Mouse (Mus musculus) G1E (cell line): ENCODE measurements around the gene Wfdc17. TPM values are rescaled to one million over a fixed set of nuclear protein-coding genes. Genes with fewer than 3 reads are reported as not detected.

Source experiments
- ATAC-seq: 2 replicates; pipeline ENCODE4 v1.8.0; 2016; ENCODE audit warnings: mild to moderate bottlenecking; ENCODE audit not compliant: insufficient number of reproducible peaks, poor library complexity, low FRiP score, severe bottlenecking; ENCODE audit errors: extremely low read depth
- DNase-seq: peaks from one replicate; pipeline ENCODE4 v3.0.0; 2012; ENCODE audit warnings: low spot score
- H3K27me3 ChIP-seq: 2 replicates; pipeline ENCODE4 v1.6.1; 2012; ENCODE audit warnings: mild to moderate bottlenecking, low read length, inconsistent platforms; ENCODE audit not compliant: insufficient read depth
- H3K36me3 ChIP-seq: replicated peaks from 2 replicates; pipeline ENCODE3; 2012; ENCODE audit warnings: mild to moderate bottlenecking, inconsistent platforms
- H3K4me1 ChIP-seq: 2 replicates; pipeline ENCODE4 v1.6.1; 2012; ENCODE audit warnings: low read depth, low read length, inconsistent platforms, mixed read lengths; ENCODE audit not compliant: insufficient read depth
- H3K4me3 ChIP-seq: 2 replicates; pipeline ENCODE4 v1.5.1; 2012; ENCODE audit warnings: low read depth, mild to moderate bottlenecking, inconsistent platforms, low read length, moderate library complexity, mixed read lengths
- H3K9me3 ChIP-seq: replicated peaks from 2 replicates; pipeline ENCODE4 v1.6.1; 2012; ENCODE audit warnings: inconsistent platforms
- CTCF ChIP-seq: IDR thresholded peaks from 2 replicates; pipeline ENCODE4 v1.5.1; 2012; ENCODE audit warnings: low read depth, low read length, inconsistent platforms, mixed read lengths
- GATA1 ChIP-seq: IDR thresholded peaks from 2 replicates; pipeline ENCODE4 v1.6.1; 2012; ENCODE audit warnings: borderline replicate concordance, low read length, inconsistent platforms, mixed read lengths
- GATA2 ChIP-seq: IDR thresholded peaks from 2 replicates; pipeline ENCODE4 v1.6.1; 2012; ENCODE audit warnings: low read depth, low read length, inconsistent platforms, borderline replicate concordance
- POLR2AphosphoS5 ChIP-seq: IDR thresholded peaks from 2 replicates; pipeline ENCODE4 v1.6.1; 2012; ENCODE audit warnings: low read depth, low read length, inconsistent platforms; ENCODE audit not compliant: insufficient replicate concordance
- TAL1 ChIP-seq: conservative IDR thresholded peaks from 2 replicates; pipeline ENCODE4 v1.6.1; 2012; ENCODE audit warnings: low read depth, low read length, inconsistent platforms, mixed read lengths
- polyA plus RNA-seq: library from polyadenylated mRNA; stranded (reverse); fragments of >175 nt; gene quantifications from 2 replicates; pipeline ENCODE4 v1.2.3, GENCODE M21; 2012
- total RNA-seq, 2 experiments: library from RNA; stranded (forward) in 1 of 2; stranded (reverse) in 1 of 2; fragments of 200-1000 nt in 1 of 2; fragments of >200 nt in 1 of 2; fragmentation: Nextera tagmentation in 1 of 2; gene quantifications; 2 replicates each; pipeline ENCODE4 v1.2.3; 2014 to 2017

Wfdc17 gene
- total and polyA plus RNA-seq, 3 experiments: not detected

DNA sequence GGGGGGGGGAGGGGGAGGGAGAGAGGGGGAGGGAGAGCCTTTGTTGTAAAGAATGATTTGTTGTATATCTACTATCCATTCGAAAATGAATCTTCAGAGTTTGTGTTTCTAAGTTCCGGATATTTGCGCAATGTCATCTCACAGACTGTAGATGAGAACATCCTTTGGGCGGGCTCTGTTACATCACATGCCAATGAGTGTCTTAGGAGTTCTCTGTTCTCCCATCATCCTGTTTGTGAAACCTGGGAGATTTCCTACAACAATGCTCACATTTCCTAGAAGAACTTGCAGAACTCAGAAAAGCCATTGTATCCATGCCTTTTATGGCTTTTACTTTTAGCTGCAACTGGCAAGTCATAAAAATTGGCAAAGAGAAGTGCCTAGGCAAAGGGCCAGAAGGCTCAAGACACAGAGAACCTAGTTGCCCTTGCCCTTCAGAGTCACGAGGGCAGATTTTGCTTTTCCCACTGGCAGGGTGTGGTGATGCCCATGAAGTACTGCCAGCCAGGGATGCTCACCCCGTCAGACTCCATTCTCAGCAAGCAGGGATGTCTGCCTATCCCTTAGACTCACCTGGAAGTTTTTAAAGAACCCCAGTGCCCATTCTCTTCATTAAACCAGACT lies 13.4 kb downstream of the Wfdc17 start:
- DNase-seq (no peak), ATAC-seq (no peak)
- H3K4me1 ChIP-seq: no peaks in the 10 kb centered on the region
- no peaks in the 10 kb centered on the region for H3K27me3 ChIP-seq
- TF ChIP-seq POLR2AphosphoS5: no peak
- TF ChIP-seq GATA2: no peak
- TF ChIP-seq CTCF: no peak
- no peak for TF ChIP-seq GATA1
- no peaks in the 10 kb centered on the region for H3K36me3 ChIP-seq
- H3K4me3 ChIP-seq: no peak overlapping the region
- no peaks in the 10 kb centered on the region for H3K9me3 ChIP-seq

DNA sequence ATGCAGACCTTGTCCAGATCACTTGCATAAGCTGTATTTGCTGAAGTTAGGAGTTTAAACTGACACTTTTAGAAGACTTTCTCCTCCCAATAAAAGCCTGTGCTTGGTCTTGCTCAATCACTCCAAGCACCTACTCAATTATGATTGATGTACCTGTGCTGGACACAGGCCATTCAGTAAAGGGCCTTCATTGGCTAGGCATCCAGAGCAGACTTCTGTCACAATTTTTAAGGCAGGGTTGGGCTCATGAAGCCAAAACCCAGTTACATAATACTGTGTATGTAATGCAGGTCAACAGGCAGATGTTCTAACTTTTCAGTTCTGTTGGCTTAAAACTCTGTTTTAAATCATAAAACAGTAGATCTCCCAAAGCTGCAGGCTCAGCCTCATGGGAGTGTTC lies 17.0 kb downstream of the Wfdc17 start:
- DNase-seq (no peak), ATAC-seq (no peak)
- Histone ChIP-seq H3K36me3 (no peaks in the 10 kb centered on the region), H3K9me3 (no peaks in the 10 kb centered on the region), H3K4me1 (no peaks in the 10 kb centered on the region), H3K4me3 (no peak overlapping the region), H3K27me3 (no peaks in the 10 kb centered on the region; the same call in 1 of the 2 replicates)
- TF ChIP-seq GATA1: no peak

DNA sequence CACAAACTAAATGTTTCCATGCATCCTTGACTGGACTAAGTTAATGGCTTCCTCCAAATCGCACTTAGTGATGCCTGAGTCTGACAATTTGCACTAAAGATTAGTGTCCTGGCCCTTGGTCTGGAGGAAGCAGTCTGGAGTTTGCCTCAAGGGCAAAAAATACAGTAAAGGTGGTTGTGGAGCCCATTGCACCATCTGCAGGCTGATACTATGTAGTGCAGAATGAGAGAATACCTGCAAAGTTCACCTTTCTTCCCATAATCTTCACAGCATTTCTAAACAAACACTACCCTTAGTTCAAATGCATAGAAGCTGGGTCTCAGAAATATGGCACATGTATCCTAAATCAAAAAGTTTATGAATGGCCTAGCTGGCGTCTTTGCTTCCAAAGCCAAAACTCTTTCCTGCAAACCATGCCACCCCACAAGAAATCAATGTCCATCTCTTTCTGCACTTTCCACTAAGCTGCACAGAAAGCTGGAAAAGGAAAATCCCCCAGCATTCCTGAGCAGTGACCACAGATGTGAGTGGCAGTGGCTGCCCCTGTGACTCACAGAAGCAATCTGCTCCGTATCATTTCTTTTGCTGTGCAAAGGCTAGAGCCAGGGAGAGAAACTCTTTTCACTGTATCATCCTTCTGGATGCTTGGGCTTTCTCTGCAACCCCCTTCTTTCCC lies 25.1 kb downstream of the Wfdc17 start:
- DNase-seq: no peak
- Histone ChIP-seq H3K27me3 (no peaks in the 10 kb centered on the region), H3K36me3 (no peaks in the 10 kb centered on the region), H3K9me3 (no peaks in the 10 kb centered on the region), H3K4me3 (no peak overlapping the region), H3K4me1 (no peaks in the 10 kb centered on the region)
- no peak for TF ChIP-seq POLR2AphosphoS5
- TF ChIP-seq TAL1: no peak
- TF ChIP-seq GATA2: no peak
- TF ChIP-seq GATA1: no peak
- no peak for TF ChIP-seq CTCF
- ATAC-seq: no peak

DNA sequence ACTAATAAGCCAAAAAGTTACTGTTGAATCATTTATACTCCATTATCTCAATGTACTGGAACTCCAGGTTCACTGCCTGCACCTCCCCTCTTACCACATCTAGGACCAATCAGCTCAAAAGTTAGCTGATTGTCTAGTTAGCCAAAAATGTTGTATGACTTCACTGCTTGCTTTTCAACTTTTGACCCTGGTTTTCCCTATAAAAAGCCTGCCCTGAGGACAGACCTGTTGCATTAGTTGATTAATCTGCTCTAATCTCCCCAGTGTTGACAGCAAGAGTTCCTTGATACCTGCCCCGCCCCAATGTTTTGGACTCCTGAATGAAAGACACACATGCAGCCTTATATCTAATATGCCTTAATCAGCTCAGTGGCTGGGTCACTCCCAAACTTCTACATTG lies 27.3 kb downstream of the Wfdc17 start:
- Histone ChIP-seq H3K4me1 (no peaks in the 10 kb centered on the region), H3K36me3 (no peaks in the 10 kb centered on the region), H3K27me3 (peaks cover 3% of the 10 kb centered on the region; the same call in 1 of the 2 replicates), H3K4me3 (no peak overlapping the region), H3K9me3 (no peaks in the 10 kb centered on the region)
- ATAC-seq (no peak), DNase-seq (no peak)
- TF ChIP-seq GATA1 (no peak), CTCF (no peak), TAL1 (no peak), POLR2AphosphoS5 (no peak), GATA2 (no peak)

DNA sequence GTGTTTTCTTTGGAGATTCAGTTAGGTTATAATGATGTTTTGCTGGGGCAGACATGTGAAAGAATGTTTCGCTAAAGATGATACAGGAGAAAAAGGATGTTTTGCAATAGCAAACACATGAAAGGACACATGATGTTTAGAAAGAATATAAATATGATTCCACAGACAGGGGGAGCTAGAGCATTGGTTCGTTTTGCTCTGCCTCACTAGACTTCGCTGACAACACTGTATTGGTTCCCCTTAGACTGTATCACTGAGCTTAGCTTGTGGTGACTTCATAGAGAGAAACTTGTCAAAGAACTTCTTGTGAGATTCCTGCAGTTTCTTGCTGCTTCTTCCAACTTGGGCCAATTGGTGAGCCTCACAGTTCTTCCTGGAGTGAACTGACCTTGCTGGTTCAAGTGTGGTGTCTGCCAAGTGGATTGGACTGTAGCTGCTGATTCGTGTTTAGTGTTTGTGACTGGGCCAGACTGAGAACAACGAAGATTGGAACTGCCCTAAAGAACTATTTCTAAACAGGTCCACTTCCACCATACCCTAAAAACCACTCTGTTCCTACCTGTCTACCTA lies 29.4 kb downstream of the Wfdc17 start:
- TF ChIP-seq TAL1: no peak
- no peak for TF ChIP-seq POLR2AphosphoS5
- TF ChIP-seq GATA2: no peak
- no peak for TF ChIP-seq CTCF
- no peak for TF ChIP-seq GATA1
- ATAC-seq (no peak), DNase-seq (no peak)
- H3K9me3 ChIP-seq: no peaks in the 10 kb centered on the region
- no peak overlapping the region for H3K4me3 ChIP-seq
- H3K27me3 ChIP-seq: peaks cover 3% of the 10 kb centered on the region; the same call in 1 of the 2 replicates
- no peaks in the 10 kb centered on the region for H3K36me3 ChIP-seq
- no peaks in the 10 kb centered on the region for H3K4me1 ChIP-seq

DNA sequence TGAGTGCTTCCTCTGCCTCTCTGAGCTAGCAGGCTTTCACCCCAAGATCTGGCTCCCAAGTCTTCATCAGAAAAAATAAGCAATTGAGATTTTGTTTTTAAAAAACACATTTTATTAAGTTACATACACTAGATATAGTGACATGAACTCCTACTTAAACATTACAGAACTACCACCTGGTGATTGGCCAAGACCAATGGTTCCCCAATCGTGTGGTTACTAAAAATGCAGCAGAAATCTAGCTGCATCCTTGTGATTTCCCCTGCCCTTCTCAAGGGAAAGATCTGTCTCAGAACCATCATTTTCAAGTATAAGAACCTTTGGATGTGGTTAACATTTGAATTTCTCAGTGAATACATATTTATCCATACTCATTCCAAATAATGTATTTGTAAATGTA lies 30.4 kb downstream of the Wfdc17 start:
- Histone ChIP-seq H3K27me3 (peaks cover 6% of the 10 kb centered on the region), H3K4me1 (0 out of 2 replicates have a peak, but pooled peaks cover 2% of the 10 kb centered on the region), H3K36me3 (no peaks in the 10 kb centered on the region), H3K4me3 (no peak overlapping the region), H3K9me3 (no peaks in the 10 kb centered on the region)
- TF ChIP-seq GATA2: no peak
- TF ChIP-seq TAL1: no peak
- TF ChIP-seq GATA1: no peak
- no peak for TF ChIP-seq CTCF
- TF ChIP-seq POLR2AphosphoS5: no peak
- ATAC-seq (no peak), DNase-seq (no peak)

DNA sequence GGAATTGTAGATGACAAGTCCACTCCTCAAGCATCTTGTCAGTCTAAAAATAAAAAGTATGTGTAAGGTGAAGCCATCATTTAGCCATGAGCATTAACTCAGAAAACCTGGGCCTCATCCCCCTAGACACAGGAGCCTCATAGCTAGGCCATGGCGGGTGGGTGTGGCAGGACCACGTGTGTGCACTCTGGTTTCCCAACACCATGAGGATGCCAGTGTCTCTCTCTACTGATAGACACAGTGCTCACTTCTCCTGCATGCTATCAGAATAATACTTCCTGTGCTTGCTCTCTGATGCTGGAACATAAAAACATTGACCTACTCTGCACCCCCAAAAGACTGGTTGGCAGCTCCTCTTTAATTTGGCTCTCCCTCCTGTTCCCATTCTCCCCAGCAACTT lies 32.1 kb downstream of the Wfdc17 start:
- ATAC-seq (no peak), DNase-seq (no peak)

More for the DNA sequence above, 32.1 kb downstream of the Wfdc17 start:
- no peak for TF ChIP-seq TAL1
- no peak for TF ChIP-seq GATA1
- no peak for TF ChIP-seq CTCF
- TF ChIP-seq POLR2AphosphoS5: no peak
- no peak for TF ChIP-seq GATA2
- Histone ChIP-seq H3K4me3 (no peak overlapping the region), H3K27me3 (peaks cover 15% of the 10 kb centered on the region), H3K4me1 (0 out of 2 replicates have a peak, but pooled peaks cover 2% of the 10 kb centered on the region), H3K36me3 (no peaks in the 10 kb centered on the region), H3K9me3 (no peaks in the 10 kb centered on the region)
